Mouse (Mus musculus) limb, embryonic 15.5 days (tissue): Measurements from ENCODE around the gene Vps37c. TPM values are rescaled to one million over a fixed set of nuclear protein-coding genes. Genes with fewer than 3 reads are reported as not detected.

Experiments used
- ATAC-seq: fragments of 200-750 bp; cut with Nextera tagmentation; 2 replicates; pipeline ENCODE4 v1.8.0; 2017; ENCODE audit warnings: low read depth, moderate TSS enrichment; ENCODE audit not compliant: insufficient number of reproducible peaks, low FRiP score, low TSS enrichment
- H3K27ac ChIP-seq: fragments of 300-500 bp; sonication (generic); 2 replicates; pipeline ENCODE4 v1.5.1; 2015; ENCODE audit warnings: moderate library complexity, mild to moderate bottlenecking, inconsistent platforms
- H3K27me3 ChIP-seq: fragments of 300-500 bp; sonication (generic); 2 replicates; pipeline ENCODE4 v1.6.1; 2015; ENCODE audit warnings: inconsistent platforms
- H3K36me3 ChIP-seq: fragments of 300-500 bp; sonication (generic); 2 replicates; pipeline ENCODE4 v1.6.1; 2015; ENCODE audit warnings: inconsistent platforms
- H3K4me1 ChIP-seq: fragments of 300-500 bp; sonication (generic); 2 replicates; pipeline ENCODE4 v1.6.1; 2015; ENCODE audit warnings: inconsistent platforms
- H3K4me2 ChIP-seq: fragments of 300-500 bp; sonication (generic); 2 replicates; pipeline ENCODE4 v1.6.1; 2015; ENCODE audit warnings: mild to moderate bottlenecking, inconsistent platforms
- H3K4me3 ChIP-seq: fragments of 300-500 bp; sonication (generic); 2 replicates; pipeline ENCODE4 v1.5.1; 2015; ENCODE audit warnings: mild to moderate bottlenecking, inconsistent platforms
- H3K9ac ChIP-seq: fragments of 300-500 bp; sonication (generic); 2 replicates; pipeline ENCODE4 v1.6.1; 2015; ENCODE audit warnings: inconsistent platforms
- H3K9me3 ChIP-seq: fragments of 300-500 bp; sonication (generic); 2 replicates; pipeline ENCODE4 v1.6.1; 2016; ENCODE audit warnings: inconsistent platforms
- WGBS: fragments of 180-500 bp; shearing (Covaris S2); methylation state at CpG from one replicate; pipeline ENCODE4 v1.1.7; 2015; 5-methylcytosine and 5-hydroxymethylcytosine counted together
- polyA plus RNA-seq: library from polyadenylated mRNA; unstranded; fragments of >200 nt; fragmentation: Nextera tagmentation; extraction: Ambion mirVana; gene quantifications from 2 replicates; pipeline ENCODE4 v1.2.1, GENCODE M21; 2015

Gene Vps37c
- polyA plus RNA-seq, 1 experiment from 2014 or later, result 46.0 TPM

GRCm38 (mm10) chr19:10750161-10750560, 61.6 kb downstream of the Vps37c start:
- Histone ChIP-seq H3K36me3 (no peaks in the 10 kb centered on the region), H3K27me3 (no peaks in the 10 kb centered on the region), H3K9ac (no peak overlapping the region), H3K4me1 (no peaks in the 10 kb centered on the region), H3K4me2 (no peak overlapping the region), H3K27ac (no peak overlapping the region), H3K4me3 (no peak overlapping the region), H3K9me3 (no peaks in the 10 kb centered on the region; the same call in 1 of the 2 replicates)
- 74% methylated on average over 6 of the region's 6 CpGs for WGBS
- ATAC-seq, result no peak

GRCm38 (mm10) chr19:10751607-10752006, 63.1 kb downstream of the Vps37c start:
- no peaks in the 10 kb centered on the region; the same call in 1 of the 2 replicates for H3K9me3 ChIP-seq
- no peak overlapping the region for H3K4me3 ChIP-seq
- no peak for ATAC-seq
- H3K4me2 ChIP-seq, result no peak overlapping the region
- no peaks in the 10 kb centered on the region for H3K27me3 ChIP-seq
- H3K27ac ChIP-seq, result no peak overlapping the region
- WGBS, result 70% methylated on average over 1 of the region's 1 CpGs
- H3K4me1 ChIP-seq, result no peaks in the 10 kb centered on the region
- no peak overlapping the region for H3K9ac ChIP-seq
- no peaks in the 10 kb centered on the region for H3K36me3 ChIP-seq

- H3K4me3 ChIP-seq, result no peak overlapping the region
- H3K4me1 ChIP-seq, result no peaks in the 10 kb centered on the region
- H3K9ac ChIP-seq, result no peak overlapping the region
- no peak overlapping the region for H3K4me2 ChIP-seq
- no peaks in the 10 kb centered on the region for H3K36me3 ChIP-seq
- no peaks in the 10 kb centered on the region for H3K27me3 ChIP-seq
- no peak overlapping the region for H3K27ac ChIP-seq
- WGBS, result 92% methylated on average over 6 of the region's 6 CpGs
- ATAC-seq, result no peak
- H3K9me3 ChIP-seq, result no peaks in the 10 kb centered on the region; the same call in 1 of the 2 replicates
Observed at GRCm38 (mm10) chr19:10752106-10752505, 63.6 kb downstream of the Vps37c start.

- Histone ChIP-seq H3K4me3 (no peak overlapping the region), H3K36me3 (no peaks in the 10 kb centered on the region), H3K9me3 (no peaks in the 10 kb centered on the region; the same call in 1 of the 2 replicates), H3K4me1 (no peaks in the 10 kb centered on the region), H3K27me3 (no peaks in the 10 kb centered on the region), H3K27ac (no peak overlapping the region), H3K9ac (no peak overlapping the region), H3K4me2 (no peak overlapping the region)
- 95% methylated on average over 5 of the region's 5 CpGs for WGBS
- no peak for ATAC-seq
Observed at GRCm38 (mm10) chr19:10752646-10753045, 64.1 kb downstream of the Vps37c start.

GRCm38 (mm10) chr19:10757125-10757524, 68.6 kb downstream of the Vps37c start:
- 0 out of 2 replicates have a peak, but pooled peaks have one; percentile 30 for ATAC-seq
- no peak overlapping the region for H3K27ac ChIP-seq
- peaks cover 4% of the 10 kb centered on the region; the same call in 1 of the 2 replicates for H3K4me1 ChIP-seq

GRCm38 (mm10) chr19:10757526-10757925, 69.0 kb downstream of the Vps37c start:
- H3K27me3 ChIP-seq, result no peaks in the 10 kb centered on the region
- no peak overlapping the region for H3K9ac ChIP-seq
- no peaks in the 10 kb centered on the region for H3K9me3 ChIP-seq
- no peak overlapping the region for H3K4me2 ChIP-seq
- 0 out of 2 replicates have a peak, but pooled peaks have one; percentile 7 for ATAC-seq
- peaks cover 4% of the 10 kb centered on the region; the same call in 1 of the 2 replicates for H3K4me1 ChIP-seq
- H3K27ac ChIP-seq, result no peak overlapping the region
- WGBS, result 72% methylated on average over 2 of the region's 2 CpGs
- no peak overlapping the region for H3K4me3 ChIP-seq
- H3K36me3 ChIP-seq, result no peaks in the 10 kb centered on the region

More at GRCm38 (mm10) chr19:10757125-10757524, 68.6 kb downstream of the Vps37c start:
- no peaks in the 10 kb centered on the region for H3K27me3 ChIP-seq
- H3K36me3 ChIP-seq, result no peaks in the 10 kb centered on the region
- no peak overlapping the region for H3K9ac ChIP-seq
- no peak overlapping the region for H3K4me3 ChIP-seq
- no peaks in the 10 kb centered on the region for H3K9me3 ChIP-seq
- no peak overlapping the region for H3K4me2 ChIP-seq

- H3K9ac ChIP-seq, result no peak overlapping the region
- H3K27me3 ChIP-seq, result no peaks in the 10 kb centered on the region
- WGBS, result 62% methylated on average over 6 of the region's 6 CpGs
- ATAC-seq, result no peak
- no peak overlapping the region for H3K4me3 ChIP-seq
- no peak overlapping the region for H3K27ac ChIP-seq
- no peaks in the 10 kb centered on the region for H3K36me3 ChIP-seq
- peaks cover 4% of the 10 kb centered on the region; the same call in 1 of the 2 replicates for H3K4me1 ChIP-seq
- H3K4me2 ChIP-seq, result no peak overlapping the region
- no peaks in the 10 kb centered on the region for H3K9me3 ChIP-seq
Observed at GRCm38 (mm10) chr19:10758708-10759107, 70.2 kb downstream of the Vps37c start.

- Histone ChIP-seq H3K9ac (no peak overlapping the region), H3K4me3 (no peak overlapping the region), H3K27ac (no peak overlapping the region), H3K27me3 (no peaks in the 10 kb centered on the region), H3K9me3 (no peaks in the 10 kb centered on the region), H3K4me1 (peaks cover 4% of the 10 kb centered on the region; the same call in 1 of the 2 replicates), H3K4me2 (no peak overlapping the region), H3K36me3 (no peaks in the 10 kb centered on the region)
- ATAC-seq, result no peak
Observed at GRCm38 (mm10) chr19:10759525-10759924, 71.0 kb downstream of the Vps37c start.

GRCm38 (mm10) chr19:10759983-10760831, 71.7 kb downstream of the Vps37c start:
- no peaks in the 10 kb centered on the region for H3K9me3 ChIP-seq
- no peak overlapping the region for H3K4me2 ChIP-seq
- H3K36me3 ChIP-seq, result no peaks in the 10 kb centered on the region
- WGBS, result 76% methylated on average over 9 of the region's 9 CpGs
- no peak overlapping the region for H3K4me3 ChIP-seq
- H3K27ac ChIP-seq, result no peak overlapping the region
- H3K9ac ChIP-seq, result no peak overlapping the region
- ATAC-seq, result 0 out of 2 replicates have a peak, but pooled peaks have one; percentile 26
- H3K4me1 ChIP-seq, result peaks cover 4% of the 10 kb centered on the region; the same call in 1 of the 2 replicates
- no peaks in the 10 kb centered on the region for H3K27me3 ChIP-seq

- ATAC-seq, result no peak
- Histone ChIP-seq H3K27ac (no peak overlapping the region), H3K9ac (no peak overlapping the region), H3K4me1 (peaks cover 4% of the 10 kb centered on the region; the same call in 1 of the 2 replicates), H3K36me3 (no peaks in the 10 kb centered on the region), H3K27me3 (no peaks in the 10 kb centered on the region), H3K4me2 (no peak overlapping the region), H3K4me3 (no peak overlapping the region), H3K9me3 (no peaks in the 10 kb centered on the region)
- 78% methylated on average over 8 of the region's 8 CpGs for WGBS
Observed at GRCm38 (mm10) chr19:10761794-10762415, 73.4 kb downstream of the Vps37c start.

GRCm38 (mm10) chr19:10762468-10762867, 73.9 kb downstream of the Vps37c start:
- H3K27ac ChIP-seq, result no peak overlapping the region
- no peaks in the 10 kb centered on the region for H3K9me3 ChIP-seq
- H3K27me3 ChIP-seq, result no peaks in the 10 kb centered on the region
- no peaks in the 10 kb centered on the region for H3K36me3 ChIP-seq
- WGBS, result 68% methylated on average over 6 of the region's 6 CpGs
- no peak for ATAC-seq
- no peak overlapping the region for H3K4me3 ChIP-seq
- H3K4me2 ChIP-seq, result no peak overlapping the region
- H3K9ac ChIP-seq, result no peak overlapping the region
- H3K4me1 ChIP-seq, result peaks cover 4% of the 10 kb centered on the region; the same call in 1 of the 2 replicates
